Mouse (Mus musculus) thymus, adult 2 months (tissue): Measurements from ENCODE around the gene Hoxb8.

Experiments
- CTCF ChIP-seq: fragments of 200-500 bp; IDR thresholded peaks from 2 replicates; pipeline ENCODE4 v1.5.1; 2012; ENCODE audit warnings: mild to moderate bottlenecking, control low read depth, low read length, moderate library complexity, borderline replicate concordance; ENCODE audit not compliant: control insufficient read depth, poor library complexity, insufficient read depth; ENCODE audit errors: extremely low read depth
- POLR2A ChIP-seq: fragments of 200-500 bp; IDR thresholded peaks from 2 replicates; pipeline ENCODE4 v1.6.1; 2012; ENCODE audit warnings: mild to moderate bottlenecking, low read length, control low read depth, moderate library complexity; ENCODE audit not compliant: control insufficient read depth, poor library complexity, insufficient read depth; ENCODE audit errors: extremely low read depth

- TF ChIP-seq CTCF (peak; percentile 77; the same call in 1 of the 2 replicates), POLR2A (no peak)
Observed at GRCm38 (mm10) chr11:96261323-96261890, 20.3 kb upstream of the Hoxb8 start.
